Mouse (Mus musculus): ENCODE measurements around the gene Efcab9. TPM values are rescaled to one million over a fixed set of nuclear protein-coding genes. Genes with fewer than 3 reads are reported as not detected.
"Not testable (repeated sequence)": the region's sequence is repeated elsewhere in the genome, so short reads cannot be mapped to it uniquely, and the experiment has no call there.

The Efcab9 gene
- total RNA-seq, 4 experiments from 2014 or later: 1.2 to 1.8 (median 1.4) TPM

- no peak for DNase-seq (ENCODE audit: low spot score in 2 of 2)
These were observed 7.0 kb upstream of the Efcab9 start for GRCm38 (mm10) chr11:32538846-32539245.

DNA sequence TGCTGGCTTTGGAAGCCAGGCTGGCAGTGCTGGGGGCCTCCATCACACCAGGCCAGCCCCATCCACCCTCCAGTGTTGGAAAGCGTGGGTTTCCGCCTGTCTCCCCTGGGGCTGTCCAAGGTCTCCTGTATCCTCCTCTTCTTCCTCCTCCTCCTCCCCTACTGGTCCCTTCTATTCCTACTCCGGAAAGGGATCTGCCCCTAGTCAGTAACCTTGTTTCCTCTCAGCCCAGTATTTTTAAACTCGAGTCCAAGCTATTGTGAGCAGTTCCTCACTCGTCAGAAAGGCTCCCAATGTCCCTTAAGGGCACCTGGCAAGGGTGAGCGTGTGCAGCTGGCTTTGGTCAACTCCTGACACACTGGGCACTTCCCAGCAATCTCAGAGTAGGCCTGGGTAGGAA, 6.6 kb upstream of the Efcab9 start:
- DNase-seq (ENCODE audit: low spot score in 2 of 2): no peak

- no peak for DNase-seq (ENCODE audit: low spot score in 2 of 2)
These were observed 5.1 kb upstream of the Efcab9 start for GRCm38 (mm10) chr11:32536954-32537353.

GRCm38 (mm10) chr11:32535646-32536045, 3.8 kb upstream of the Efcab9 start:
- DNase-seq (ENCODE audit: low spot score in 2 of 2): no peak

GRCm38 (mm10) chr11:32534453-32535075, 2.7 kb upstream of the Efcab9 start:
- DNase-seq (ENCODE audit: low spot score in 2 of 2): no peak

GRCm38 (mm10) chr11:32533482-32534261, 1.8 kb upstream of the Efcab9 start:
- peak; percentile 27 to 59 for DNase-seq (ENCODE audit: low spot score in 2 of 2)

DNA sequence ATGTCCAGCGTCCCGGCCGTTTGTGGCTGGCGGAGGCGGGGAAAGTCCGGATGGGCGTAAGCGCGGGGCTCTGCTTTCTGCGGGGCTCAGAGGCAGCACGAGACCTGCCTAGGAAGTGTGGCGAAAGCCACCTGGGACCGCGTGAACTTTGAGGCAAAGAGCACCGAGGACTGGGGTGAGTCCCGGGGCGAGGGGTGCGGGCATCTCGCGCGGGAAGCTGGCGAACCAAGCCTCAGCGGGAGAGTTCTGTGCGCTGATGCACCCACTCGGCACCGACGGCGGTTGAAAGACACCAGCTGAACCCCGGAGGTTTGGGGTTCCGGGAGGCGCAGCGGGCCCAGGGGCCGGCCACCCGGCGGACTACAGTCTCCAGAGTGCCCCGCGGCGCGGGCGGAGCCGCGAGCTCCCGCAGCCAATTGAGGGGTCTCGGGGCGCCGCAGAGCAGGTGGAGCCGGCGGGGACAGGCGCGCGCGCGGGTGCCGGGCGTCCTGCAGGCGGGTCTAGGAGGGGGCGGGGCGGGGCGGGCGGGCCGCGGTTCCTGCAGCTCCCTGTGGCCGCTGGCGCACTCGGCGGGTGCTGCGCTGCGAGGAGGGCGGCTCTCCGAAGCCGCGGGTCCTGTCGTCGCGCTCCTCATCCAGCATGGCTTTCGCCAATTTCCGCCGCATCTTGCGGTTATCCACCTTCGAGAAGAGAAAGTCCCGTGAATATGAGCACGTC, 1.0 kb upstream of the Efcab9 start, which contains the start of gene Stk10:
Gene Stk10 (plus strand): TSS at position 541 of the 717 bp plus-strand sequence.
- DNase-seq (ENCODE audit: low spot score in 2 of 2): peak; percentile 62 to 93

DNA sequence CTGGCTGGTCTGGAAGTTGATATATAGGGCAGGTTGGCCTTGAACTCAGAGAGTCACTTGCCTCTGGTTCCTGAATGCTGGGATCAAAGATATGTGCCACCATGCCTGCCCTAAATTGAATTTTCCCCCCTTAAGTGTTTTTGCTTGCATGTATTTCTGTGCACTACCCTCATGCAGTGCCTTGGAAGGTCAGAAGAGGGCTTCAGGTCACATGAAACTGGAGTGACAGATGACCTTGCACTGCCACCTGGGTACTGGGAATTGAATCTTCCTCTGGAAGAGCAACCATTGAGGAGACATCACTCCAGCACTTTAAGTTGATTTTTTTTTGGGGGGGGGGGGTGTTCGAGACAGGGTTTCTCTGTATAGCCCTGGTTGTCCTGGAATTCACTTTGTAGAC, 1.7 kb downstream of the Efcab9 start:
- DNase-seq (ENCODE audit: low spot score in 2 of 2): no peak

GRCm38 (mm10) chr11:32527006-32527405, 4.9 kb downstream of the Efcab9 start:
- DNase-seq (ENCODE audit: low spot score in 2 of 2): no peak

- DNase-seq (ENCODE audit: low spot score in 2 of 2): no peak
These were observed 7.6 kb downstream of the Efcab9 start for GRCm38 (mm10) chr11:32524122-32524920.

DNA sequence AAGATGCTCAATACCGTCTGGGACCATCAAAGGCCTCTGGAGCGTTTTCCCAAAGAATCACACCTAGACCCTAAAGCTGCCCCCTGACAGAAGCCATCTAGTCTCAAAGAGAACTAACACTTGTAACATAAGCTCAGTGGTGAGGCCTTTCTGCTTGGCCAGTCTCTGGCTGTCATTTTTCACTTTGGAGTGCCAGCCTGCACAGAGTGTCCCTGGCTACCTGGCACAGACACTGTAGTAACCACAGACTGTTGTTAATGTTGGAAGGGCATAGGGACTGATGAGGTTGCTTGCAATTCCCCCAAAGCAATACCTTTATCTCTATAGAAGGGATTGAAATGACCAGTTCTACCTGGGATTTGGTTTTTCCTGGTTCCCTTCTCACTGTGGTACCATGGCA, 10.6 kb downstream of the Efcab9 start:
- DNase-seq (ENCODE audit: low spot score in 2 of 2): no peak

DNA sequence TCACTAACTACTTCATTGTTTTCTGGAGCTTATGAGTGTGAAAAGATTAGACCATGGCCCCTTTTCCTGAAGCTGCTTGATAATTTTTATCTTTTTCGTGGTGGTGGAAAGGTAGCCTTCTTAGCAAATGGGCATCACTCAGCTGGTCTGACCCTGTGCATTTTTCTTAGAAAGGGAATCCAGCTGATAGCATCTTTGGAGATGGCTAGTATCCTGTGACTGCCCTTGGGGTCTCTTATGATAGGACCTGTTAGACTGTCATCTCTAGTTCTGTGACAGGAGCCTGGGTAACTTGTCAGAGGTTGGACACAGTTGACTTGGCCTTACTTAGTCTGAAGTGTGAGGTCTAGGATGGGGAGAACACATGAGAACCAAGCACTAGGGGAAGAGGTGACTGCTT, 12.5 kb downstream of the Efcab9 start:
- DNase-seq (ENCODE audit: low spot score in 2 of 2): no peak

GRCm38 (mm10) chr11:32518770-32519169, 13.1 kb downstream of the Efcab9 start:
- DNase-seq (ENCODE audit: low spot score in 2 of 2): no peak

DNA sequence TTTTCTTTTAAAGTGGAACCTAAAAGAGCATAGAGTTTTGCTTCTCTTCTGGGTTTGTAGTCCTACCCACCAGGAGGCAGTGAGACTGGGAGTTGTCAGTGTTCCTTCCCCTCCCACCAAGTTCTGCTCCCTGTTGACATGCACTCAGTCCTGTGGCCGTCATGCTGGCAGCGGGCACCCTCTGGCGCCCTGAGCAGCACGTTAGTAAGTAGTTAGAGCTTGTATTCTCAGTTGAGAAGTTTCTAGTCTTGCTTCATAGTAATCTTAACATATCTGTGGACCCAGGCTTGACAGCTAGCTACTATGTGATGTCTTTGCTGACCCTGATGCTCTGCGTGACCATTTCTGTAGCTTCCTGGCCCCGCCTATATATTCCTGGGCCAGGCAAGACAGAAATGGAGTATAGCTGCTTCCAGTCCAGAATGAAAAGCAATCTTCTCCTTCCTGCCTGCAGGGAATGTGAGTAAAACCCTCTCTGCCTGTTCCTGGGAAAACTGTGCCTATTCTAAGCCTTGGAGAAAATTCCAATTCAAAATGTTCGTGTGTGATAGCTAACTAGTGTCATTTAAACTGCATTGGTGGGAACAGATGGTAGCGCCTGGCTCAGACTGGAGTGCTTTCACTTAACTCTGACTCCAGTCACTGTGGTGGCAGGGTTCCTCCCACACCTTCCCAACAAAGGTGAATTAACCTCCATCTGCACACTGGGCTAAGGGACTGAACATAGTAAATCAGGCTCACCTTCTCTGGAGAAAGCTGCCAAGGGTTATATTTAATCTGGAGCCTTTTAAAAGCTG, 14.8 kb downstream of the Efcab9 start:
- peak in 1 of 2 experiments; percentile 71 for DNase-seq (ENCODE audit: low spot score in 2 of 2)

DNA sequence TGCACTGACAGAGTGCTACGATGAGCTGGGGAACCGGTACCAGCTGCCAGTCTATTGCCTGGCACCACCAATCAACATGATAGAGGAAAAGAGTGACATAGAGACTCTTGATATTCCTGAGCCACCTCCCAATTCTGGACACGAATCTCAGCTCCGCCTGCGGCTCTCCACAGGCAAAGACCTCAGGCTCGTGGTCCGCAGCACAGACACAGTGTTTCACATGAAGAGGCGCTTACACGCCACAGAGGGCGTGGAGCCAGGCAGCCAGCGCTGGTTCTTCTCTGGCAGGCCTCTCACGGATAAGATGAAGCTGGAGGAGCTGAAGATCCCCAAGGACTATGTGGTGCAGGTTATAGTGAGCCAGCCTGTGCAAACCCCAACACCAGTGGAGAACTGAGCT, 15.8 kb downstream of the Efcab9 start:
- no peak for DNase-seq (ENCODE audit: low spot score in 2 of 2)

DNA sequence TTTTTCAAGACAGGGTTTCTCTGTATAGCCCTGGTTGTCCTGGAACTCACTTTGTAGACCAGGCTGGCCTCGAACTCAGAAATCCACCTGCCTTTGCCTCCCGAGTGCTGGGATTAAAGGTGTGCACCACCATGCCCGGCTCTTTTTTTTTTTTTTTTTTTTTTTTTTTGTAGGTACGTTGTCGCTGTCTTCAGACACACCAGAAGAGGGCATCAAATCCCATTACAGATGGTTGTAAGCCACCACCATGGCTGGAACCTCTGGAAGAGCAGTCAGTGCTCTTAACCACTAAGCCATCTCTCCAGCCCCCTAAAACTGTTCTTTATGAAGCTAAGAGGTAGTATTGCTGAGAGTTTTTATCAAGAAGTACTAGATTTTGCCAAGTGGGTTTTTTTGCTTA, 17.0 kb downstream of the Efcab9 start:
- DNase-seq (ENCODE audit: low spot score in 2 of 2): not testable (repeated sequence)

DNA sequence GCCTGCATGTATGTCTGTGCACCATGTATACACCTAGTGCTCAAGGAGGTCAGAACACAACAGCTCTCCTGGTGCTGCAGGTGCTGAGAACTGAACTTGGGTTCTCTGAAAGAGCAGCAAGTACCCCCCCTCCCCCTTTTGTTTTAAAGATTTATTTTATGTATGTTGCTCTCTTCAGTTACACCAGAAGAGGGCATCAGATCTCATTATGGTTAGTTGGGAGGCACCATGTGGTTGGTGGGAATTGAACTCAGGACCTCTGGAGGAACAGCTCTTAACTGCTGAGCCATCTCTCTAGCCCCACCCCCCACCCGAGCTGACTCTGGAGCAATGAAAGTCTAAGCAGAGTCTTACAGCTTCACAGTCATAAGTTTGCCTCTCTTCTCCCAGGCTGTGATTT, 21.0 kb downstream of the Efcab9 start:
- DNase-seq (ENCODE audit: low spot score in 2 of 2): no peak

- no peak for DNase-seq (ENCODE audit: low spot score in 2 of 2)
These were observed 26.7 kb downstream of the Efcab9 start for GRCm38 (mm10) chr11:32505091-32505739.

DNA sequence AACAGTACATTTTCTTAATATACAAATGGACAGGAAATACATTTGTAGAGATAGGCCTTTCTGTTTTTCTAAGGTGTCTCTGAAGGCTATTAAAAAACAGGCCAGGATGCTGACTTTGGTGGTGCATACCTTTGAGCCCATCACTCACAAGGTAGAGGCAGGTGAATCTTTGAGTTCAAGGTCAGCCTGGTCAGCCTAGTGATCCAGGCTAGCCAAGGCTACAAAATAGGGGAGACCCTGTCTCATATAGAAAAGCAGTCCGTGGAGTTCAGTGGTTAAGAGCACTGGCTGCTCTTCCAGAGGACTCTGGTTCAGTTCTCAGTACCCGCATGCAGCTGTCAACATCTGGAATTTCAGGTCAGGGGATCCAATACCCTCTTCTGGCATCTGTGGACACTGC, 28.2 kb downstream of the Efcab9 start:
- DNase-seq (ENCODE audit: low spot score in 2 of 2): no peak

- no peak for DNase-seq (ENCODE audit: low spot score in 2 of 2)
These were observed 31.9 kb downstream of the Efcab9 start for GRCm38 (mm10) chr11:32499931-32500330.

Data from left cerebral cortex, adult 8-10 months (tissue).